Mouse (Mus musculus): ENCODE measurements around the gene Tmem210. TPM values are rescaled to one million over a fixed set of nuclear protein-coding genes. Genes with fewer than 3 reads are reported as not detected.

Gene Tmem210
- not detected for total RNA-seq (2023)

DNA sequence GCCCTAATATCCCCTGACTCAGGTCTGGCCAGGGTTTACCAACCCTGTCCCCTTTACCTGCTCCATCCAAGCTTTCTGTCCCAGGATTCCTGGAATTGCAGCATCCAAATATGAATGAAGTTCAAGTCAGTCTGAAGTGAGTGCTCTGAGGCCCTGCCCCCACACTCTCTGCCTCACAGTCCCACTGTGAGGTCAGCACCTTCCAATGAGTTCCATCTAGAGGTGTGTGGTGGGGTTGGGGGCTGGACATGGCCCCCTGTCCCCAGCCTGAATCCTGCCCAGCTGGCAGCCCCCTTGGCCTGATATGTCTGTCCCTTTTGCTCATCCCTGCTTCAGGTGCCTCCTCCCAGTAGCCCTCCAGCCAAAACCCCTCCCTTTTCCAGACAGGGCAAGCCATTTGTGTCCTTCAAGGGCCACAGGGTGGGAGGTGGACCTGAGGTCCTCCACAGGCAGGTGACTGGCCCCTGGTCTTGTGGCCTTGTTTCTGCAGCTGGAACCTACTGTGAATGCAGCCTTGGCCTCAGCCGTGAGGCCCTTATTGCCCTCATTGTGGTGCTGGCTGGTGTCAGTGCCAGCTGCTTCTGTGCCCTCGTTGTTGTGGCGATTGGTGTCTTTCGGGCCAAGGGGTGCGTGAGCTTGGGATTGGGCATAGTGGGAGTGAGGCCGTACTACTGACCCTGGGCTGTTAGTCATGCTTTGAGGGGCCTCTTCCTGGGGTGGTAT lies at the start of gene Tmem210:
Gene Tmem210 (plus strand): TSS at position 219 of the 723 bp plus-strand sequence.

DNA sequence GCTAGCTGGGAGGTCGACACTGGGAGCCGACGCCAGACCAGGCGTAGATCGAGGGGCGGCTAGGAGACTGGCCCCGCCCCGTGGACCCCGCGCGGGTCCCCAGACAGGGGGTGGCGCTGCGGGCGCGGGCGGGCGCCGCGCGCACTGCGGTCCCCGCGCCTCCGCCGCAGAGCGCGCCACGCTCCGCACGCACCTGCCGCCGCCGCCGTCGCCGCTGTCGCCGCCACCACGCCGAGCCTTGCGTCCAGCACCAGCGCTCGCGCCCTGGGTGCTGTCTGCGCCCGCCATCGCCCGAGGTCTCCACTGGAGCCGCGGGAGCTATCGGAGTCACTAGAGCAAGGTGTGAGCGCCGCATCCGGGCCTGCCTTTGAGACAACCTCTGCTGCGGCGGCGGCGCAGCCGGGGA lies 45.8 kb upstream of the Tmem210 start, which contains the start of the genes Rnf208 and Cysrt1:
Gene Rnf208 (plus strand): TSS at position 155 of the 406 bp plus-strand sequence.
Gene Cysrt1 (minus strand): TSS at position 352 of the 406 bp plus-strand sequence.

GRCm38 (mm10) chr2:25246183-25247072 lies 41.5 kb upstream of the Tmem210 start, which contains the start of gene AL732309.1:
Gene AL732309.1 (minus strand): TSS chr2:25246863.

GRCm38 (mm10) chr2:25255284-25255779 lies 32.6 kb upstream of the Tmem210 start, which contains the start of gene Tmem203:
Gene Tmem203 (plus strand): TSS chr2:25255439.

GRCm38 (mm10) chr2:25262291-25262767 lies 25.6 kb upstream of the Tmem210 start, which contains the start of gene Tprn:
Gene Tprn (plus strand): TSS chr2:25262618.

GRCm38 (mm10) chr2:25271827-25272511 lies 16.0 kb upstream of the Tmem210 start, which contains the start of the genes Ssna1 and Anapc2:
Gene Ssna1 (minus strand): TSS chr2:25272438.
Gene Anapc2 (plus strand): TSS chr2:25272478.

DNA sequence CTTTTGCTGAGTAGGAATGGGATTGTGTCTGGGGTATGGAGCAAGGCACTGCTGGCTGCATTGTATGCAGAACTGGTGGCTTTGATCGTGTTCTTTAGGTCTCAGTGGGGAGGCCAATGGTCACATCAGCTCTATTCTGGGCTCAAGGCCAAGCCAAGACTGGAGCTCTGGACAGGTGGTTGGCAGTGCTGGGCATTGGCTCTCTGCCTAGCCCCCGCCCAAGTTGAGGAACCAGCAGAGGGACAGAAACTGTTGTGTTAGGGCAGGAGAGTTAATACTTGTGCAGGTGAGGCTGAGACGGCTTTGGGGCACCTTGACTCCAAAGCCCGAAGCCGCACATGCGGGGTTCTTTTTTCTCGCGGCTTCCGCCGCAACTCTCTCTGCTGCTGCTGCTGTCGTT lies 1.7 kb downstream of the Tmem210 start, which contains the start of gene Lrrc26:
Gene Lrrc26 (plus strand): TSS at position 265 of the 400 bp plus-strand sequence.

DNA sequence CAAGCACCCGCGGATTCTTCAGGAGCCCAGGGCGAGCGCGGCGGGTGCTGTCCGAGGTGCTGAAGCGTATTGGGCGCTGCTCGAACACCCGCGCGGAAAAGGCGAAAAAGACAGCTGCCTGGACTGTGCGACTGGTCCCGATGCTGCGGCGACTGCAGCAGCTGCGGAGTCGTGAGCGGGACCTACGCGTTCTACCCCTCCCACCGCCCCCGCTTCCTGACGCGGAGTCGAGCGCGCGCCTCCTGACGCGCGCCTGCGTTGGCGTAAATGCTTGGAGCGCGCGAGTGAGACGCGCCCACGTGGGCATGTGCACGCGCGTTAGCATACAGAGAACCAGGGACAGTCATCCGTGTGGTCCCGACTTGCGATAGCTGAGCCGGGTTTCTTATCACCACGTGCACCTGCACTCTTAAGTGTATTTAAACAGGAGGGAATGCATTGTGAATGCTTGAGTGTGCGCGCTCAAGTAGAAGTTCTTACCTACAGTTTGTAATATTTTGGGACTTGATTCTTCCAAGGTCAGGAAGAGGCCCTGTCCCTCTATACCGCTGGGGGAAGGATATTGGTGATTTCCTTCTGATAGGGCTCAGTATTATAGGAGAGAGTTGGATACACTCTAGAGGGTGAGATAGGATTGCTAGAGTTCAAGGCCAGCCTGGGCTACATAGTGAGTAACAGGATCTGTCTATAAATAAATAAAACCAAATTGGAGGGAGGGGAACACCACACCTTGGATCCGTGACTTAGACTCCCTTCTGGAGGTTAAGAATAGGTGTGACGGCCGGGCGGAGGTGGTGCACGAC lies 31.2 kb downstream of the Tmem210 start, which contains the start of gene Grin1:
Gene Grin1 (minus strand): TSS at position 217 of the 803 bp plus-strand sequence.

DNA sequence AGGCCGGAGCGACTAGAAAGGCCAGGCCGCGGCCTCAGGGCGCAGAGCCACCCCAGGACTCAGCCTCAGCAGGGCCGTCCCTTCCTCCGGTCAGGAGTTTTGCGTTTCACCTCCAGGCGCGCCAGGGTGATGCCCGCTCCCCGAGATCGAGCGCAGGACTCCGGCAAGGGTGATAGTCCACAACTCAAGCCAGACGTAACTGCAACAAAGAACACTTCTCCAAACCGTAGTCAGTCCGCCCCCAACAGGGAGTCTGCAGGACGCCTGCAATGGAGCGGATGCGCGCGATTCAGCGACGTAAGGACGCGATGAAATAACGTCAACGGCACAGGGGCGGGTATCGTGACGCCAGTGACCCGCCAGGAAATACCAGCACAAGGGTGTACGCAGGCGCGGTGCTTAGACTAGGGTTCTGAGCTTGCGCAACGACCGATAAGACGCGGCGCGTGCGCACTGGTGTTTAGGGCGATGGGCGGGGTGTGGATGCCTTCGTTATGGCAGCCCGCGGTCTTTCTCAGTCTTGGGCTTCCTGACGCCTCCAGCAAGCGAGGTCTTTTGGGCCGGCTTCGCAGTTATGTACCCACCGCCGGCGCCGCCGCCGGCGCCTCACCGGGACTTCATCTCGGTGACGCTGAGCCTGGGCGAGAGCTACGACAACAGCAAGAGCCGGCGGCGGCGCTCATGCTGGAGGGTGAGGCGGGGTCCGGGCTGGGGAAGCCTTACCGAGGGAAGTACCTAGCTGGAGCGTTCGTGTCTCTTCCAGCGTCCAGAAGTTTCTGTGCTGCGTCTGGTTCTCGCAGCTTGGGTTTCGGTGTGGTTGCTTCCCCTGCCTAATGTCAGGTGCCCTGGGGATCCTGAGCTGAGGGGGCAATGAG lies 44.6 kb downstream of the Tmem210 start, which contains the start of gene Man1b1:
Gene Man1b1 (plus strand): TSS at position 53 of the 875 bp plus-strand sequence.

Other genes with a start within 250 kb of the Tmem210 start
- 29.2 TPM for gene Nsmf, start 233.8 kb upstream of the Tmem210 start, total RNA-seq (2023)
- gene Entpd8, start 207.8 kb upstream of the Tmem210 start, total RNA-seq (2023), result not detected
- gene Noxa1, start 193.0 kb upstream of the Tmem210 start, total RNA-seq (2023), result not detected
- gene Nrarp, start 107.4 kb upstream of the Tmem210 start, total RNA-seq (2023), result 7.0 TPM
- 14.4 TPM for gene Tor4a, start 91.3 kb upstream of the Tmem210 start, total RNA-seq (2023)
- gene Nelfb, start 76.7 kb upstream of the Tmem210 start, total RNA-seq (2023), result 53.8 TPM
- not detected for gene Stpg3, start 73.5 kb upstream of the Tmem210 start, total RNA-seq (2023)
- gene Fam166a, start 69.4 kb upstream of the Tmem210 start, total RNA-seq (2023), result not detected
- 103 TPM for gene Tubb4b, start 63.4 kb upstream of the Tmem210 start, total RNA-seq (2023)
- gene Slc34a3, start 53.8 kb upstream of the Tmem210 start, total RNA-seq (2023), result not detected
- not detected for gene Rnf224, start 51.4 kb upstream of the Tmem210 start, total RNA-seq (2023)
- 0.50 TPM for gene Rnf208, start 45.9 kb upstream of the Tmem210 start, total RNA-seq (2023)
- not detected for gene Cysrt1, start 45.7 kb upstream of the Tmem210 start, total RNA-seq (2023)
- gene AL732309.1, start 41.3 kb upstream of the Tmem210 start, total RNA-seq (2023), result 12.5 TPM
- 19.2 TPM for gene Tmem203, start 32.7 kb upstream of the Tmem210 start, total RNA-seq (2023)
- gene Tprn, start 25.5 kb upstream of the Tmem210 start, total RNA-seq (2023), result 19.1 TPM
- gene Ssna1, start 15.7 kb upstream of the Tmem210 start, total RNA-seq (2023), result 29.1 TPM
- gene Anapc2, start 15.7 kb upstream of the Tmem210 start, total RNA-seq (2023), result 100 TPM
- gene Lrrc26, start 1.8 kb downstream of the Tmem210 start, total RNA-seq (2023), result not detected
- gene Grin1, start 31.0 kb downstream of the Tmem210 start, total RNA-seq (2023), result not detected
- gene Man1b1, start 44.2 kb downstream of the Tmem210 start, total RNA-seq (2023), result 44.3 TPM
- 16.8 TPM for gene Dpp7, start 68.2 kb downstream of the Tmem210 start, total RNA-seq (2023)
- 5.7 TPM for gene Uap1l1, start 77.5 kb downstream of the Tmem210 start, total RNA-seq (2023)
- gene Sapcd2, start 84.2 kb downstream of the Tmem210 start, total RNA-seq (2023), result 1.1 TPM
- not detected for gene Entpd2, start 107.7 kb downstream of the Tmem210 start, total RNA-seq (2023)
- gene Npdc1, start 111.2 kb downstream of the Tmem210 start, total RNA-seq (2023), result 2.2 TPM
- 0.67 TPM for gene Fut7, start 135.1 kb downstream of the Tmem210 start, total RNA-seq (2023)
- gene Abca2, start 140.6 kb downstream of the Tmem210 start, total RNA-seq (2023), result 67.3 TPM
- not detected for gene Clic3, start 168.7 kb downstream of the Tmem210 start, total RNA-seq (2023)
- gene Paxx, start 172.9 kb downstream of the Tmem210 start, total RNA-seq (2023), result 74.0 TPM
- gene Ptgds, start 181.9 kb downstream of the Tmem210 start, total RNA-seq (2023), result not detected
- gene Lcn12, start 205.8 kb downstream of the Tmem210 start, total RNA-seq (2023), result not detected
- 61.4 TPM for gene Fbxw5, start 212.6 kb downstream of the Tmem210 start, total RNA-seq (2023)
- gene C8g, start 213.6 kb downstream of the Tmem210 start, total RNA-seq (2023), result 0.50 TPM